Mouse (Mus musculus) liver, adult 2 months (tissue): ENCODE results near the gene Gm5483.

ENCODE experiments used
- CTCF ChIP-seq: fragments of 200-500 bp; IDR thresholded peaks from 2 replicates; pipeline ENCODE4 v1.5.1; 2011; ENCODE audit warnings: low read depth, low read length, control low read depth
- POLR2A ChIP-seq: fragments of 200-500 bp; IDR thresholded peaks from 2 replicates; pipeline ENCODE4 v1.6.1; 2011; ENCODE audit warnings: low read length, control low read depth; ENCODE audit not compliant: insufficient read depth; ENCODE audit errors: extremely low read depth

DNA sequence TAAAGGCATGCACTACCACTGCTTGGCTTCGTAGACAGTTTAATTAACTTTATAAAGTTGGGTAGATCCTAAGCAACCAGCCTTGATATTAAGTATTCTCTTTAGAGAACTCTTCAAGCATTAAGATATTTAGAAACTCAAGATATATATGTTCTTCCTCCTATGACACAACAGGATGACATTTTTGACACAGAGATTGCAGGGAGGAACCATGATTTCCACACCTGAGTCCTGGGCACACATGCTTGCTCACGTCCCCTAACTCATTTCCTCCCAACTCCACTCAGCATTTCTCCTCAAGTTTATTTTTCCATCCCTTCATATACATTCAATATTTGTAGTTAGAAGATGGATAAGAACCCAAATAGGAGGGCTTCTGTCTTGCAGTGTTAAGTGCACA is 4.1 kb upstream of the Gm5483 start:
- TF ChIP-seq POLR2A, result no peak
- no peak for TF ChIP-seq CTCF
